Mouse (Mus musculus) spleen, adult 2 months (tissue): ENCODE results near the gene Olfr721-ps1. TPM values are rescaled to one million over a fixed set of nuclear protein-coding genes. Genes with fewer than 3 reads are reported as not detected.

Source experiments
- DNase-seq, 2 experiments: peaks; one replicate each; pipeline versions ENCODE4 v3.0.0 to v3.0.0-alpha.2; 2012 to 2021; ENCODE audit warnings: low spot score in 2 of 2, low read depth in 1 of 2
- H3K27ac ChIP-seq: fragments of 200-500 bp; 2 replicates; pipeline ENCODE4 v1.5.1; 2012; ENCODE audit warnings: low read length, inconsistent platforms; ENCODE audit not compliant: insufficient read depth
- H3K27me3 ChIP-seq: fragments of 200-500 bp; 2 replicates; pipeline ENCODE4 v1.6.1; 2012; ENCODE audit warnings: mild to moderate bottlenecking, moderate library complexity, low read length, inconsistent platforms; ENCODE audit not compliant: control insufficient read depth, insufficient read depth
- H3K36me3 ChIP-seq: fragments of 200-500 bp; 2 replicates; pipeline ENCODE4 v1.6.1; 2012; ENCODE audit warnings: mild to moderate bottlenecking, low read length, inconsistent platforms; ENCODE audit not compliant: control insufficient read depth, insufficient read depth
- H3K4me1 ChIP-seq: fragments of 200-500 bp; 2 replicates; pipeline ENCODE4 v1.6.1; 2011; ENCODE audit warnings: inconsistent platforms; ENCODE audit not compliant: control insufficient read depth, insufficient read depth, insufficient read length
- H3K4me3 ChIP-seq: fragments of 200-500 bp; 2 replicates; pipeline ENCODE4 v1.5.1; 2011; ENCODE audit warnings: mild to moderate bottlenecking, inconsistent platforms; ENCODE audit not compliant: insufficient read depth, insufficient read length; ENCODE audit errors: extremely low read depth
- CTCF ChIP-seq: fragments of 200-500 bp; IDR thresholded peaks from 2 replicates; pipeline ENCODE4 v1.5.1; 2011; ENCODE audit warnings: mild to moderate bottlenecking, inconsistent platforms; ENCODE audit not compliant: insufficient read depth, insufficient read length, insufficient replicate concordance; ENCODE audit errors: extremely low read depth
- POLR2A ChIP-seq: fragments of 200-500 bp; IDR thresholded peaks from 2 replicates; pipeline ENCODE4 v1.6.1; 2011; ENCODE audit warnings: low read depth, low read length, inconsistent platforms
- WGBS: fragments of 180-500 bp; shearing (Covaris S2); methylation state at CpG from one replicate; pipeline ENCODE4 v1.1.7; 2018; 5-methylcytosine and 5-hydroxymethylcytosine counted together
- polyA plus RNA-seq: library from polyadenylated mRNA; depleted of rRNA; stranded (reverse); fragments of >200 nt; gene quantifications from 2 replicates; pipeline ENCODE4 v1.2.3, GENCODE M21; 2012; rRNA removed

The Olfr721-ps1 gene
- polyA plus RNA-seq = not detected in 2 replicates

- Histone ChIP-seq H3K4me3 (no peak within 1 kb of the TSS), H3K36me3 (no peaks in the 10 kb centered on the region), H3K27me3 (no peaks in the 10 kb centered on the region), H3K4me1 (no peaks in the 10 kb centered on the region), H3K27ac (no peak within 1 kb of the TSS)
- TF ChIP-seq CTCF = no peak
- TF ChIP-seq POLR2A = no peak
- 82% methylated on average over 2 of the region's 2 CpGs for WGBS
- no peak for DNase-seq
Measured at GRCm38 (mm10) chr14:14400998-14401397, at the start of gene Olfr721-ps1. Gene Olfr721-ps1, plus strand, starts transcription at chr14:14401298.

GRCm38 (mm10) chr14:14351721-14352590 lies 49.1 kb upstream of the Olfr721-ps1 start:
- DNase-seq = peak in 1 of 2 experiments; percentile 9
- H3K27ac ChIP-seq = no peak overlapping the region
- no peaks in the 10 kb centered on the region for H3K36me3 ChIP-seq
- 94% methylated on average over 9 of the region's 9 CpGs for WGBS
- H3K27me3 ChIP-seq = no peaks in the 10 kb centered on the region
- TF ChIP-seq POLR2A = no peak
- no peak for TF ChIP-seq CTCF
- H3K4me3 ChIP-seq = no peak overlapping the region
- no peaks in the 10 kb centered on the region for H3K4me1 ChIP-seq

- no peaks in the 10 kb centered on the region for H3K36me3 ChIP-seq
- no peak for DNase-seq
- H3K4me3 ChIP-seq = no peak overlapping the region
- H3K4me1 ChIP-seq = no peaks in the 10 kb centered on the region
- TF ChIP-seq CTCF (no peak), POLR2A (no peak)
- no peaks in the 10 kb centered on the region for H3K27me3 ChIP-seq
- 87% methylated on average over 6 of the region's 6 CpGs for WGBS
- H3K27ac ChIP-seq = no peak overlapping the region
Measured at GRCm38 (mm10) chr14:14352606-14353005, 48.5 kb upstream of the Olfr721-ps1 start.

- no peak for TF ChIP-seq CTCF
- no peak for TF ChIP-seq POLR2A
- WGBS = 92% methylated on average over 7 of the region's 7 CpGs
- H3K4me1 ChIP-seq = no peaks in the 10 kb centered on the region
- no peaks in the 10 kb centered on the region for H3K27me3 ChIP-seq
- DNase-seq = no peak
- H3K4me3 ChIP-seq = no peak overlapping the region
- H3K27ac ChIP-seq = no peak overlapping the region
- no peaks in the 10 kb centered on the region for H3K36me3 ChIP-seq
Measured at GRCm38 (mm10) chr14:14353081-14353732, 47.9 kb upstream of the Olfr721-ps1 start.

GRCm38 (mm10) chr14:14353740-14354510 lies 47.2 kb upstream of the Olfr721-ps1 start:
- no peak for DNase-seq
- WGBS = 97% methylated on average over 8 of the region's 8 CpGs
- TF ChIP-seq POLR2A = no peak
- TF ChIP-seq CTCF = no peak
- no peak overlapping the region for H3K27ac ChIP-seq
- no peaks in the 10 kb centered on the region for H3K27me3 ChIP-seq
- no peaks in the 10 kb centered on the region for H3K4me1 ChIP-seq
- no peaks in the 10 kb centered on the region for H3K36me3 ChIP-seq
- no peak overlapping the region for H3K4me3 ChIP-seq

GRCm38 (mm10) chr14:14354511-14355359 lies 46.4 kb upstream of the Olfr721-ps1 start:
- H3K4me1 ChIP-seq = no peaks in the 10 kb centered on the region
- no peak for TF ChIP-seq POLR2A
- no peak for TF ChIP-seq CTCF
- no peaks in the 10 kb centered on the region for H3K27me3 ChIP-seq
- no peaks in the 10 kb centered on the region for H3K36me3 ChIP-seq
- no peak overlapping the region for H3K27ac ChIP-seq
- WGBS = 93% methylated on average over 13 of the region's 13 CpGs
- no peak overlapping the region for H3K4me3 ChIP-seq
- no peak for DNase-seq
